Mouse (Mus musculus) kidney, postnatal 0 days (tissue): ENCODE data around the gene Rin3. TPM values are rescaled to one million over a fixed set of nuclear protein-coding genes. Genes with fewer than 3 reads are reported as not detected.

Experiments used
- ATAC-seq: fragments of 200-750 bp; cut with Nextera tagmentation; replicated peaks from 2 replicates; pipeline ENCODE4 v1.8.0; 2017; ENCODE audit warnings: low read depth, moderate number of reproducible peaks, moderate TSS enrichment, moderate library complexity; ENCODE audit not compliant: low FRiP score
- DNase-seq: peaks from one replicate; pipeline ENCODE4 v3.0.0-alpha.2; 2016; ENCODE audit warnings: low spot score
- H3K27ac ChIP-seq: fragments of 300-500 bp; sonication (generic); 2 replicates; pipeline ENCODE4 v1.5.1; 2014; ENCODE audit warnings: mild to moderate bottlenecking
- H3K27me3 ChIP-seq: fragments of 300-500 bp; sonication (generic); 2 replicates; pipeline ENCODE4 v1.6.1; 2014; ENCODE audit warnings: low read length, mixed read lengths; ENCODE audit not compliant: insufficient read depth
- H3K36me3 ChIP-seq: fragments of 300-500 bp; sonication (generic); 2 replicates; pipeline ENCODE4 v1.6.1; 2014; ENCODE audit warnings: low read length, mixed read lengths; ENCODE audit not compliant: insufficient read depth
- H3K4me1 ChIP-seq: fragments of 300-500 bp; sonication (generic); replicated peaks from 2 replicates; pipeline ENCODE4 v1.6.1; 2014; ENCODE audit warnings: antibody characterized with exemption, low read length, mixed read lengths; ENCODE audit not compliant: insufficient read depth
- H3K4me2 ChIP-seq: fragments of 300-500 bp; sonication (generic); 2 replicates; pipeline ENCODE4 v1.6.1; 2014; ENCODE audit warnings: mild to moderate bottlenecking, low read length, moderate library complexity, mixed read lengths
- H3K4me3 ChIP-seq: fragments of 300-500 bp; sonication (generic); replicated peaks from 2 replicates; pipeline ENCODE4 v1.5.1; 2014; ENCODE audit warnings: low read depth, low read length
- H3K9ac ChIP-seq: fragments of 300-500 bp; sonication (generic); 2 replicates; pipeline ENCODE4 v1.6.1; 2014; ENCODE audit warnings: low read depth, low read length
- H3K9me3 ChIP-seq: fragments of 300-500 bp; sonication (generic); replicated peaks from 2 replicates; pipeline ENCODE4 v1.6.1; 2016; ENCODE audit warnings: low read length, inconsistent platforms, mixed read lengths
- CTCF ChIP-seq: IDR thresholded peaks from 2 replicates; pipeline ENCODE4 v1.5.1; 2016; ENCODE audit warnings: antibody characterized with exemption, low read depth, mild to moderate bottlenecking, moderate library complexity
- WGBS: fragments of 180-500 bp; shearing (Covaris S2); extraction: QIAGEN DNeasy Blood & Tissue Kit; methylation state at CpG from one replicate; pipeline ENCODE4 v1.1.7; 2014; 5-methylcytosine and 5-hydroxymethylcytosine counted together
- polyA plus RNA-seq: library from polyadenylated mRNA; unstranded; fragments of >200 nt; fragmentation: Nextera tagmentation; extraction: Ambion mirVana; gene quantifications from 2 replicates; pipeline ENCODE4 v1.2.1, GENCODE M21; 2015

The Rin3 gene
- polyA plus RNA-seq, 1 experiment from 2014 or later = 8.8 TPM

DNA sequence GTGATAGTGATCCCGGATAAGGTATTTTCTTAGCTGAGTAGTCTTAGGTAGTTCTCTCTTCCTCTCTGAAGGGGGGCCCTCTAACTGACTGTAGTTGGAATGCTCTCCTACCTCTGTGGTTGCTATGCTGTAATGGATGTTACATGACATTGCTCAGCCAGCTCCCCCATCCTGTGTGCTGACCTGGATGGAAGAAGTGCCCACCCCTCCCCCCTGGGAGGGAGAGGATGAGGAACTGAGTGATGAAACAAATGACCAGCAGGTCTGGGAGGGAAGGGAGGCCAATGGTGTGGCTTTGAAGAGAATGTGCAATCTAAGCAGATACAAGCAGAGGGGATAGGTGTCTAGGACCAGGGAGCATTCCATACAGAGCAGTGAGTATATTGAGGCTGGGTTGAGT, 73.9 kb downstream of the Rin3 start:
- Histone ChIP-seq H3K4me2 (no peak overlapping the region), H3K36me3 (peaks cover 6% of the 10 kb centered on the region; the same call in 1 of the 2 replicates), H3K27me3 (no peaks in the 10 kb centered on the region), H3K4me1 (no peaks in the 10 kb centered on the region), H3K9me3 (no peaks in the 10 kb centered on the region), H3K4me3 (no peak overlapping the region), H3K9ac (no peak overlapping the region), H3K27ac (no peak overlapping the region)
- WGBS = 89% methylated on average over 1 of the region's 1 CpGs
- ATAC-seq = no peak
- no peak for TF ChIP-seq CTCF
- no peak for DNase-seq

DNA sequence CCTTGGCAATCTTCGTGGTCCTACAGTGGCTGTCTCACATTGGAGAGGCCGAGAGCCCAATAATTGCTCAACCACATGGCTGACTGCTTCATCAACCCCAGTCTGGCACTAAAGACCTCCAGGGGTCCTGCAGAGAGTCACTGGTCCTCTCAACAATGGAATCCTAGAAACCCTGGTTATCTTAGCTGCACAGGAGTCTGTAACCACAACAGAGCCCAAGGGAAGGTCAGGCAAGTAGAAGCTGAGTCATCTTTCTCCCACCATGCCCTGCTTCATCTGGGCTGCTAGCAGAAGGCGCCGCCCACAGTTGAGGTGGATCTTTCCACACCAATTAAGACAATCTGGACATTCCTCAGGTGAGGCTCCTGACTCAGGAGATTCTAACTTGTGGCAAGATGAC, 76.5 kb downstream of the Rin3 start:
- H3K27me3 ChIP-seq = no peaks in the 10 kb centered on the region
- ATAC-seq (no peak), DNase-seq (no peak)
- H3K36me3 ChIP-seq = peaks cover 8% of the 10 kb centered on the region; the same call in 1 of the 2 replicates
- H3K4me1 ChIP-seq = no peaks in the 10 kb centered on the region
- no peak for TF ChIP-seq CTCF
- no peak overlapping the region for H3K4me3 ChIP-seq
- no peak overlapping the region for H3K9ac ChIP-seq
- no peak overlapping the region for H3K4me2 ChIP-seq
- no peak overlapping the region for H3K27ac ChIP-seq
- WGBS = 91% methylated on average over 4 of the region's 4 CpGs
- no peaks in the 10 kb centered on the region for H3K9me3 ChIP-seq

DNA sequence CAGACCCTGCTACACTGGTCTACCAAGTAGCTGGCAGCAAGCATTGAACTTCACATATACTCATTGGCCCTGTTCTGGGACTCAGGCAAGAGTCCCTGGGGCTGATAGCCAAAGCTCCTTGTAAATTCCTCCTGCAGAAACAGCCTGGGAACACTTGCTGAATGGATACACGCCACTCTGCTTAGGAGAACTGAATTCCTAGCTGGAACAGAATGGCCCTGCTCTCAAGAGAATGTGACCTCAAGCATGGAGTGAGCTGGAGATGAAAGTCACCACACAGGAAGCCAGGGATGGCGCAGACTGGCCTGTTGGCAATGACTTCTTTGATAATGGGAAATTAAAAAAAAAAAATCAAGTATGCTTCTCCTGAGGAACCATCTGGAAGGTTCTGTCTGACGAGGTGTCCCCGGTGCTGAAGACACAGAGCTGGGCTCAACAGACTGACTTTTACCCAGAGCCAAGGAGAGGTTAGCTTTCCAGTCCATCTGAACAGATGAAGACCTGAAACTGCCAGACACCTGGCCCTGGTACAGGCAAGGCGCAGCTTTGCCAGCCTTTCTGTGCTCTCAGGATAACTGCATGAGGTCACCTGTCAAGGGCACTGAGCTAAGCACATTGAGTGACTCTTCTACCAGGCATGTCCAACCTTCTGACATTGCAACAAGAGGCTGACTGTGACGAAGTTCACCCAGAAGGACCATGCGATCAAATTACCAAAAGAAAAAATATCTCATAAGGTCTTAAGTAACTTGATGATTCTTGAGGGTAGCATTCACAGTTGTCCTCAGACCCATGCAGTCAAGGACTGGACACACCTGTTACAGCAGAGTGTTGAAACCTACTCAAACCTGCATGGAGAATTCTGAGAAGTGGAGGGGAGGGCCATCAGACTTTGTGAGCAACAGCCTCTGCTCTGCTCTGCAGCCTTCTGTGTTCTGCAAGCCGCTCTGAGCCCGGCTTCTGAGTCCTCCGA, 78.6 kb downstream of the Rin3 start:
- no peak overlapping the region for H3K27ac ChIP-seq
- no peak for ATAC-seq

DNA sequence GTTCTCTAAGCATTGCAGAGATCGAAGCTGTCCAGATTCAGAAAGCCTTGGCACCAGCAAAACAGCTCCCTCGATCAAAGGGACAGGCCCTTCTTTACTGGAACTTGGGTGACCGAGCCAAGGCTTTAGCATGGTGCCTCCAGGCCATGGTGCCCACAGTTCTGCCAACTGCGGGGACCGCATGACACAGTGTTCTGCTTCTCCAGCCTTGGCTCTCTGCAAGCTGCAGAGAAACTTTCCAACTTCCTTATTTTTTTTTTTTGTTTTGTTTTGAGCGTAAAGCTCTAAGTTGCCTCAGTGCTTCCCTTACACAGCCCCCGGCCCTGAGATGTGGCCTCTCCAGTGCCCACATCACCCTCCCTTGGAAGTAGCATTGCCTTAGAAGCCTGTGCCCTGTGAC, 82.2 kb downstream of the Rin3 start:
- no peak for TF ChIP-seq CTCF
- no peaks in the 10 kb centered on the region for H3K9me3 ChIP-seq
- DNase-seq (no peak), ATAC-seq (no peak)
- no peak overlapping the region for H3K9ac ChIP-seq
- no peak overlapping the region for H3K27ac ChIP-seq
- H3K4me2 ChIP-seq = no peak overlapping the region
- WGBS = 95% methylated on average over 7 of the region's 7 CpGs
- no peak overlapping the region for H3K4me3 ChIP-seq
- no peaks in the 10 kb centered on the region for H3K27me3 ChIP-seq
- no peaks in the 10 kb centered on the region for H3K4me1 ChIP-seq
- H3K36me3 ChIP-seq = peaks cover 11% of the 10 kb centered on the region; the same call in 1 of the 2 replicates

More for the DNA sequence above, 78.6 kb downstream of the Rin3 start:
- no peaks in the 10 kb centered on the region for H3K27me3 ChIP-seq
- H3K4me1 ChIP-seq = no peaks in the 10 kb centered on the region
- H3K4me3 ChIP-seq = no peak overlapping the region
- H3K9me3 ChIP-seq = no peaks in the 10 kb centered on the region
- peaks cover 8% of the 10 kb centered on the region; the same call in 1 of the 2 replicates for H3K36me3 ChIP-seq
- no peak for TF ChIP-seq CTCF
- no peak overlapping the region for H3K4me2 ChIP-seq
- H3K9ac ChIP-seq = no peak overlapping the region
- DNase-seq = no peak
- WGBS = 85% methylated on average over 10 of the region's 10 CpGs

DNA sequence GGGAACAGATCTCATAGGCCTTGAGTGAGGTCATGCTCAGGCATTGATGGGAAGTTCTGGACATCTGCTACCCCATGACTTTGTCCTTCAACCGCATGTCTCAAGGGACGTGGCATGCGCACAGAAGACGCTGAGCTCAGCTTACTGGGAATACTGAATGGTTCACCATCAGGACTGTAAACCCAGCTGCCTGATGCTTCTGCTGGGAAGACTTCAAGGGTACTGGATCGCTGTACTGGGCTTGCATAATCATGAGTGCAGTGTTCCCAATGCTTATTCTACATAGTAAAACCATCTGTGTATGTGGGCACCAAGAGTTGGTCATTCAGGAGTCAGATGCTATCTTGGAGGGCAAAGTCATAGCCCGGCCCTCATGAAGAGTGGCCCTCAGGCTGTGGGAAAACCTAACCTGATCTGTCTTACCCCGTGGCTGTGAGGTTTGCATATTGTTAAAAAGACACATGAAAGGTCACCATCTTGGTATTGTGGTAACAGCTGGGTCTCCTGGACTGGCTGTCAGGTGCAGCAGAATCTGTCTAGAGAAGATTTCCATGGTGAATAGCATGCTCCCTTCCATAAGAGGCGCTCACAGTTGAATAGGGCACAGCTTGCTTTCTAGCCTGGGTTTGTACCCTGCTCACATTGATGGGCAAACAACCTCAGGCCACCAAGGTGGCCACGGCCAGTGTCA, 83.4 kb downstream of the Rin3 start:
- TF ChIP-seq CTCF = no peak
- no peaks in the 10 kb centered on the region for H3K9me3 ChIP-seq
- no peak overlapping the region for H3K9ac ChIP-seq
- no peak overlapping the region for H3K4me2 ChIP-seq
- H3K4me1 ChIP-seq = no peaks in the 10 kb centered on the region
- no peaks in the 10 kb centered on the region for H3K27me3 ChIP-seq
- ATAC-seq = no peak
- H3K27ac ChIP-seq = no peak overlapping the region
- no peak for DNase-seq
- peaks cover 11% of the 10 kb centered on the region; the same call in 1 of the 2 replicates for H3K36me3 ChIP-seq
- 96% methylated on average over 9 of the region's 9 CpGs for whole genome bisulfite sequencing
- no peak overlapping the region for H3K4me3 ChIP-seq

DNA sequence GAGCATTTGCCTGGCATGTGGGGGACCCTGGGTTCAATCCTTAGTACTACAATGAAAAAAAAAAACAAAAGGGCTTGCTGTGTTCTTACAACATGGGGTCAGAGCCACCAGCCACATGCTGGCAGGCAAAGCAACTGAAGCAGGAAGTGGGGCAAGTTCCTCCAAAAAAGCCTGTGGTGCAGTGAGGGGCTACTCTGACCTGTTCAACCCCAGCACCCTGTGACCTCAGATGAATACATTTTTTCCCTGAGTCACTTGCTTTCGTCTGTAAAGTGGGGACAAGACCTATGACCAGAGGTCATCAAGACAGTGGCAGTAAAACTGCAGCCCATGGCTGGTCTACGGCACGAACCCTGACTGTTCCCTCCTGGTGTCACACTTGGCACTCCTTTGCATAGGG, 84.2 kb downstream of the Rin3 start:
- Histone ChIP-seq H3K9ac (no peak overlapping the region), H3K4me2 (no peak overlapping the region), H3K27ac (no peak overlapping the region), H3K27me3 (no peaks in the 10 kb centered on the region), H3K9me3 (no peaks in the 10 kb centered on the region), H3K4me1 (no peaks in the 10 kb centered on the region), H3K36me3 (0 out of 2 replicates have a peak, but pooled peaks cover 6% of the 10 kb centered on the region), H3K4me3 (no peak overlapping the region)
- no peak for DNase-seq
- 72% methylated on average over 3 of the region's 3 CpGs for WGBS
- no peak for TF ChIP-seq CTCF
- no peak for ATAC-seq
